Mouse (Mus musculus) embryo, embryonic 9.5 days (tissue): ENCODE measurements around the gene Mmp9.
A peak's percentile ranks its signal among the peaks of the same experiment; 100 is the strongest.

ENCODE experiments used
- DNase-seq: peaks from one replicate; pipeline ENCODE4 v3.0.0-alpha.2; 2017; ENCODE audit errors: extremely low spot score

Mmp9 gene

DNA sequence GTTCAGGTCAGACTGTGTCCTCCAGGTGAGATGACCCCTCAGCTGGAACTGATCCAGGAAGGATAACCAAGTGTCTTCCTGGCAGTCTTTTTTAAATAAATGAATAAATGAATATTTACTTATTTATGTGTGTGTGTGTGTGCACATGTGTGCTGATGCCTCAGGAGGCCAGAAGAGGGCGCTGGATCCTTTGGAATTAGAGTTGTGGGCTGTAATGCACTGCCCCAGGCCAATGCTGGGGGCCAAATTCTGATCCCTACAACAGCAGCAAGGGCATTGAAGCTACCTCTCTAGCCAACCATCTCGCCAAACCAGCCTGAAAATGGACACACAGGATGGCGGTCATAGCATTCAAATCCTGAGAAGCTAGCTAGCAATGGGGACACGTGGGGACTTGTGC is 15.1 kb downstream of the Mmp9 start:
- DNase-seq: no peak

DNA sequence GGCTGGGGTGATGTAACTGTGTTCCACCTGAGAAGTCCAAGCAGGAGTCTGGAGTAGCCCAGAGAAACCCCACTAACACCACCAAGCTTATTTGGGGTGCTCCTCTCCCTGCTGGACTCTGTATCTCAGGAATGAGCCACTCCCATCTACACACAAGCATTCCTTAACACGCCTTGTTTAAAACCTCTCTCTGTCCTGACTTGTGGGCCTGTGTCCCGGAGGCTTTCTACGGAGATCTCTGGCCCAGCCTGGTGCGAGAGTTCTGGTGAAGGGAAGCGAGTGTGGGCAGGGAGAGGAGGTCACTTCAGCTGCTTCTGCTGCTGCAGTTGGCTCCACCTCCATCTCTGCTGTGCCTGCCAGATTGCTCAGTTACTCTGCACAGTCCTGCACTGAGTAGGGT is 15.6 kb downstream of the Mmp9 start:
- DNase-seq: no peak

DNA sequence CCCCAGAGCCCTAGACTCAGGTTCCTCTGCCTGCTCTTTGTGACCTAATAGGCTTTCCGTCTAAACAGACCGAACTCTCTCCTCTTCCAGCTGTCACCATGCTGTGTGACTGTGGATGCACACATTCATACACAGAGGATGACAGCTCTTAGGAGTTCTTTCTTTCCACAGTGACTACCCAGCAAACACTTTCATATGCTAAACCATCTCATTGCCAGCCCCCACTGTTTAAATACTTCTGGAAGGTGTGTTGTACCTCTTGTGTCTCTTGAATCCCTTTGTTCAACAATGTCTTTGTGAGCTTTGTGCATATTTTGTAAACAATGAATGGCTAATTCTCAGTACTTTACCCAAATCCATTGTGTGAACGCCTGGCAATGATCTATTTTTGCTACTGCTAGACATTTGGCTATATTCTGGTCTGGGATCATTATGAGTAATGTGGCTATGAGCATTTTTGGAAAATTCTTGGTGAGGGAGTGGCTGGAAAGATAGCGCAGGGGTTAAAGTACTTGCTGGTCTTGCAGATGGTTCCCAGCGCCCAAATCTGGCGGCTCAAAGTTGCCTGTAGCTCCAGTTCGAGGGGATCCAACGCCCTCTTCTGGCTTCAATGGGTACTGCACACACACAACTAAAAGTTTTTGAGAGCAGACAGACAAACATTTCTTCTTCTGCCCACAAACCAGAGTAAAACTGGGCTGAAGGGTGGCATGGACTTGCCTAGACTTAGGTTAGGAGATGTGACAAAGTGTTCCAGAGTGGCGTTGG is 17.2 kb downstream of the Mmp9 start:
- DNase-seq: no peak

DNA sequence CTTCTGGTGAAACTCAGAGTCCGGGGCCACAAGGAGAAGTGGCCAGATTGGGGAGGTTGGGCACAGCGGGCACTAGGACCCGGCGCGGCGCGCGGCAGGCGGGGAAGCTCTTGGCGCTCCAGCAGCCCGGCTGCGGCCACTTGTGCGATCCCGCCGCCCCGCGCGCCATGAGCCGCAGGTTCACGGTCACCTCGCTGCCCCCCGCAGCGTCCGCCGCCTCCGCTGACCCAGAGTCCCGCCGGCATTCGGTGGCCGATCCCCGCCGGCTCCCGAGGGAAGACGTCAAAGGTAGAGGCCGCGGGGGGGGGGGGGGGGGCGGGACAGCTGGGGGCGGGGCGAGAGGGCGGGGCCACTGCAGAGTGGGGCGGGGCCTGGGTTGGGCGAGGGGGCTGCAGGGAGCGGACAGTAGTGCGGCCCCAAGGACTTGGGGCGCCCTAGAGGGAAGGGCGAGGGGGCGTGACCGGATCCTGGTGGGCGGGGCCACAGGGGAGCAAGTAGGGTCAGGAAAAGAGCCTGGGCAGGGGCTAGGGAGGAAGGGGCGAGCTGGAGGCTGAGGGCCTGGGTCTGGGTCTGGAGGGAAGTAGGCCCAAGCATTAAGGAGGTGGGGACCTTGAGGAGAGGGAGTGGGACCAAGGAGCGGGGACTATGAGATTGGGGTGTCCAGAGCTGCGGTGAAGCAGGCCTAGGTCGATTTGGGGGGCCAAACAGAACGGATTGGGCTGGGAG is 20.3 kb downstream of the Mmp9 start, which contains the start of gene Slc12a5:
TSS of gene Slc12a5 (plus strand) at position 87 of the 726 bp plus-strand sequence.
- peak; percentile 87 for DNase-seq

DNA sequence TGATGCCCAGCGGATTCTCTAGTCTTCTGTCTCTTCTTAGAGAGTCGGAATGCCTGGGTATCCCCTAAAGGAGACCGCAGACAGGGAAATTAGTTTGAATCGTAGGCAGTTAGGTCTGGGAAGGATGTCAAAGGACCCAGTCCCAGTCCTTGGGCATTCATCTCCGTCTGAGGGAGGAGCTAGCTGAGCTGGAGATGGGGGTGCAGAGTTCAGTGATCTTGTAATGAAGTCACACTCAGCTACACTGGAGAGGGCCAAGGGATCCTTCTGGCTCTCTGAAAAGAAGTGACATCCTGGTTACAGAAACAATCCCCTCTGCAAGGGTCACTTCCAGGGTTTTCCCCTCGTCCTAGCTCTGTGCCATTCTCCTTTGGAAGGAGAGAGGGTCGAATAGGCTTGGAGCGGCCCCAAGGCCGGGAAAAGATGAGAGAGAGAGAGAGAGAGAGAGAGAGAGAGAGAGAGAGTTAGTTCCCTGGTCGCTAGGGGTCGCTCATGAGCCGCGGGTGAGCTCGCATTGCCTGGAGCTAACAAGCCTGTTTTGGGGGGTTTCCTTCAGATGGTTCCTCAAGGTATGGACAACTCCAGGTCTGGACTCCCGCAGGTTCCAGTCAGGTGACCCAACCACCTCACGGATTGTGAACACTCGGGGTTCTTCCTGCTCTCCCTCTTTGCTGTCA is 21.1 kb downstream of the Mmp9 start:
- peak; percentile 77 for DNase-seq

DNA sequence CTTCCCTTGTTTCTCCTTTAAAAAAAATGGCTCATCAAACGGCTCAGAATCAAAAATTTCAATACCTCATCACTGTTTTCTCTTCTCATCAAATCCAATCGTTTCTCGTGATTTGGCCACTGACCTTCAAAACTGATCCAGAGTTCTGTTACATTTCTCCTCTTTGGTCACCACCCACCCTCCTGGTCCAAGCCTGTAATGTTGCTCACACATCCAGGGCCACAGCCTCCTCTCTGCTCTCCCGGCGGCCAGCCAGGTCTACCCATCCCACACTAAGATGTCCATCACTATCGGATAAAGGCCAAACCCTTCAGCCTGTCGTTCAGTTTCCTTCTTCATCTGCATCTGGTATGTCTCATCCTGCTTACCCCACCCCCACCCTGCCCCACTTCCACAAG is 21.6 kb downstream of the Mmp9 start:
- DNase-seq: no peak

DNA sequence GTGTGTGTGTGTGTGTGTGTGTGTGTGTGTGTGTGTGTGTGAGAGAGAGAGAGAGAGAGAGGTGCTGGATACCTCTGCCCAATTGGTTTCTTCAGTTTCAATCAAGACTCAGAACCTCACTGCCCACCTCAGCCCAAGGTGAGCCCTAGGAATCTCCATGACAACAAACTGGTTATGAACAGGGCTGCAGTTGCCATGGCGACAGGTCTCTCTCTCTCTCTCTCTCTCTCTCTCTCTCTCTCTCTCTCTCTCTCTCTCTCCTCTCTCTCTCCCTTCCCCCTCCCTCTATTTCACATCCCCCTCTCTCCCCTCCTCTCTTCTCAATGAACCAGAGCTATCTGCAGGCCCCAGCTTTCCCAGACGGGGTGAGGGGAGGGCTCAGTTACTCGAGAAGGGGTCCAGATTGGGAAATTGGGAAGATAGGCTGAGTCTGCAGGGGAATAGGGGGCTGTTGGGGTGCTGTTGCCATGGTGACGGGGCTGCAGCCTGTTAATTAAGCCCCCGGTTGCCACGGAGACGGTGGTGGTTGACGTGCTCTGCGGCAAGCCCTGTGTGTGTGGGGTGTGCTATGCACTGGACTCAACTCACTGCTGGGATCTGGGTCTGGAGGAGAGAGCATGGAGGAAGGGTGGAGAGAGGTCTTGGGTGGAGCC is 23.8 kb downstream of the Mmp9 start:
- DNase-seq: no peak

DNA sequence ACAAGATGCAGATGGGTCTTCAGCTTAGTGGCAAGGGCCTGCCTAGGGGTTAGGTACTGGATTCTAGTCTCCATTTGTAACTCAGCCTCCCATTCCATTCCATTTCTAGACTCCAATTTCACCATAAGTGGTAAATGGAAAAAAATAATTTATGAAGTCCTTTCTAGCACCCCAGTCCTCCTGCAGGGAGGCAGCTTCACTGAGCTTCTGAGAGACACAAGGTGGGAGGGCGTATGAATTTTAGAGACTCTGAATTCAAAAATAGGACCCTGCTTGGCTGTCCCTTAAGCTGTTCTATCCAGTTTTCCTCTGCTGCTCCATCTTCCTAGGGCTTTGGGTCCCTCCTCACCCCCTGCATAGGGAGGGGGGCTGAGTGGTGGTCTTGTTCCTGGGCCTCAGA is 24.4 kb downstream of the Mmp9 start:
- no peak for DNase-seq

DNA sequence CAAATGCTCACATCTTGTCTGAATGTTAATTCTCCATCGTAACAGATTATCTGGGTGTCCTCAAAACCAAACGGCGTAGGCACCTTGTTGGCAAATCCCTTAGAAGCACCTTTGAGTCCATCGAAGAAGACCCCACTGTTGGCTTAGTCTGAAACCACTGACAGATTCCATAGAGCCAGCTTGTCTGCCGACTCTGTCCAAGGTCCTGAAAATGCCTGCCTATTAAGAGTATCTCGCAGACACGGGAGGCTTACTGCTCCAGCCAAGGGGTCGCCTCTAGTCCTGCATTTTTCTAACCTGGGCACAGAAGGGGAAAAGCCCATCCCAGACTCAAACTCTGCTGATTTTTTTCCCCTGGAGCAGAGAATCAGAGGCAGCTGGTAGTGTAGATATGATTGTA is 25.8 kb downstream of the Mmp9 start:
- peak; percentile 67 for DNase-seq

DNA sequence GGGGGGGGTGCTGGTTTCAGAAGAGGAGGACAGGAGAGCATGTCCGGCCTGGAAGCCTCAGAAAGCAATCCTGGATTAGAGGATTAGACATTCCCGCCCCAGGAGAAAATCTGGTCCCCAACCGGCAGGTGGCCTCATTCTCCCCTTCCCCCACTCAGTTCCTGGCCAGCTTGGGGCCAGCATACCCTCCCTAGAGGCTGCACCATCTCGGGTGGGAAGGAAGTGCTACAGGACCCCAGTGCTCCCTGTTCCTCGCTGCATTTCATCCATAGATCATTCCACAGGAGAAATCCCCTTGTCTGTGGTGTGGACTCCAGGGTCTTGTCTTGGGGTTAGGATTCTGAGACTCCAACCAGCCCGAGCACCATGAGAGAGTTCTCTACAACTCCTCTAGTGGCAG is 26.6 kb downstream of the Mmp9 start:
- DNase-seq: no peak

DNA sequence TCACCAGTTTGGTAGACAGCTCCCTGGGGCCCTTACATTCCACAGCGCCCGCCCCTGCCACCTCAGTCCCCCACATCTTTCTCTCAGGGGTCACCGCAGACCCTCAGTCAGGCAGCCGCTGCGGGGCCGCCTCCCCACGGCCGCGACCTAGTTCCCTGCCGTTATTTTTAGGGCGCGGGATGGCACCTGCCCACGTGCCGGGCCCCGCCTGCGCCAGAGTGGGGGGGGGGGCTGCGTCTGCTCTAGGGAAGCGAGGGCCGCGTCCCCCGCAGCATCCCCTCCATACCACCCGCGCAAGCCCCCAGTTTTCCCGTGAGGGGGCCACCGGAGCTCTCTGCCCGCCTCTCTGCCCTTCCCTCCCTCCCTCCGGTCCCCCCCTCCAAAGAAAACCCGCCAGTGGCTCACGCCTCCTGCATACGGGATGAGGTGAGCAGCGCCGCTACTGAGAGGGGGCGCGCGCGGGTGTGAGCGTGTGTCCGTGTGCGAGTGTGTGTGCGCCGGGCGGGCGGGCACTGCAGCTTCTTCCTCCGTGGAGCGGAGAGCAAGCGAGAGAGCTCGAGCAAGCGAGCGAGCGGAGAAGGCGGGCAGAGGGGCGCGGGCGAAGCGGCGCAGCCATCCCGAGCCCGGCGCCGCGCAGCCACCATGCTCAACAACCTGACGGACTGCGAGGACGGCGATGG is 27.3 kb downstream of the Mmp9 start:
- no peak for DNase-seq

DNA sequence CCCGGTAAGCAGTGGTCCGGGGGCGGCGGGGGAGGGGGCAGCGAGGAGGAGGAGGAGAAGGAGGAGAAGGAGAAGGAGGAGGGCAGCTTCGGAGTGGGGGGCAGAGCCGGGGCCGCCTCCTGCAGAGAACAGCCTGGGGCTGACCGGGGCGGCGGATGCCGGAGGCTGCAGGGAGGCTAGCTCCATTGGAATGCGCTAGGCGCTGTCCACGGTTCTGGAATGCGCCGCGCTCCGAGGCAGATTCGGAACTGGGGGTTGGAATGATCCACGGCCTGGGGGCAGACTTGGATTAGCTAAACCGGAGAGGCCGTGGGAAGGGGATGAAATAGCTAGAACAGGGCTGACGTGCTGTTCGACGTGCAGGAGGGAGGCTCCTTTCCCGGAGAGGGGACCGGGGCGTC is 27.9 kb downstream of the Mmp9 start:
- DNase-seq: peak; percentile 87

DNA sequence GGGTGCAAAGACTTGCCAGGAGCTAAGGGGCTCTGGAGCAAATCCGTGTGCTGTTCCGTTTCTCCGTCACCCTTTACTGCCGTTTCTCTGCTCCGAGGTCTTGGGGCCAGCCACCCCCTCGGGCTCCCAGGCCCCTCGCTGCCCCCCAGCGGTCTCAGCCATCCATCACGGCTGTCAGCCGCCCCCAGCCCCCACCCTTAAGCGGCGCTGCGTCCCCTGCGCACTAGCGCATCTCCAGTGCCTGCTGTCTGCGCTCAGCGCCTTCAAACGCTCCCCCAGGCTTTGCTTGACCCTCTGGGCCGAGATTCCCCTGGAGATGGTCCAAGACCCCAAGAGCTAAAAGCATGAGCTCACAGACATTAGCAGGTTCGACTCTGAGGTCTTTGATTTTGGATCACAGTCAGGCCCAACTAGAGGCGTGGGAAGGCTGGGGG is 28.8 kb downstream of the Mmp9 start:
- no peak for DNase-seq

DNA sequence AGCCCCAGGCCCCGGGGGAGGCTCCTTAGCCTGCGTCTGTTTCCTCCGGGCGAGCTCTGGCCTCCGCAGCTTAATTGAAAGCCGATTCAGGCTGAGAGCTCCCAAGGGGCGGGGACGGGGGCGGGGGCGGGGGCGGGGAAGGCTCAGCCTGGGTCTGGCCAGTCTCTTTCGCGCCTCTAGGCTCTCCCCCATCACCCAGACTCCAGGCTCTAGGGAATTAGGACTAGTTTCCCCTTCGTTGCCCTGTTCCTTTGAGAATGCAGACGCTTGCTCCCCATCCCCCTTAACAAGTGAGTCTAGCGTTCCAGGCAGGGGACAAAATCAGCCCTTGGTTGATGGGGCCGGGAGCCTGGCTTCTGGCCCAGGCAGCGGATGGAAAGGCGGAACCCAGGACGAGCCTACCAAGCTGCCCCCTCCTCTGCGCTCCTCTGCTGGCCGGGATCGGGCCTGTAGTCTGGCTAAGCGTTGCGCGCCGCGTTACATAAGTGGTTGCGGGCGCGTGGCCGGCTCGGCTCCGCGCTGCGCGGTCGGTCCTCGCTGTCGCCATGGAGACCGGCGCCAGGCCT is 30.1 kb downstream of the Mmp9 start:
- peak; percentile 72 for DNase-seq

DNA sequence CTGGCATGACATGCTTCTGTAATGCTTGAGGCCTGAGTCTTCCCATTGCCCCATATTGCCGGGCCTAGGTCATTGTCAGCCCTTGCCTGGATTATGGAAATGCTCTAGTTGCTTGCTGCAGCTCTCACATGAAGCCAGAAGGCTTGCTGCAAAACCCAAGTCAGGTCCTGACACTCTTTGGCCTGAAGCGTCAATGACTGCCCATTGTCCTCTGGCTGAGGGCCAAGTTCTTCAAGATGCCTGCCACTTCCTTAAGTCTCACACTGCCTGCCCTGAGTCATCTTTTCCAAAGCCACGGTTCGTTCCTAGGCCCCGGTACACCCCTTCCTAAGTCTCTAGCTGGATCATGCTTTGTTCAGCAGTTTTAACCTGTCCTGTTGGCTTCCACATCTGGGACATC is 32.1 kb downstream of the Mmp9 start:
- DNase-seq: no peak

DNA sequence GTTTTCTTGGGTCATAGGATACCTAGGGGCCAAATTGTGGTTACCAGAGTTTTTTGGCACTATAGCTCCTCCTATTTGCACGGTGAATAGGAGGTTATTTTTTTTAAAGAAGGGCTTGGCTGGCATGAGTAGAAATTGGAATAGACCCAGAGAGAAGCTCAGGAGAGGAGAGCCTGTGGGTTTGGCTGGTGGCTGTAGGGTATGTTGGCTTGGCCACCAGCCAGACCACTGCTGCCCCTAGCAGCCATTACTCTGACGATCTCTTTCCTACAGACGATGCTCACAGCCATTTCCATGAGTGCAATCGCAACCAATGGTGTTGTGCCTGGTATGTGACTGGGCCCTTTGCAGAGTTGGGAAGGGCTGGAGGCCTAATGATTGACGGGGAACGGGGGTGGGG is 35.0 kb downstream of the Mmp9 start:
- DNase-seq: no peak

DNA sequence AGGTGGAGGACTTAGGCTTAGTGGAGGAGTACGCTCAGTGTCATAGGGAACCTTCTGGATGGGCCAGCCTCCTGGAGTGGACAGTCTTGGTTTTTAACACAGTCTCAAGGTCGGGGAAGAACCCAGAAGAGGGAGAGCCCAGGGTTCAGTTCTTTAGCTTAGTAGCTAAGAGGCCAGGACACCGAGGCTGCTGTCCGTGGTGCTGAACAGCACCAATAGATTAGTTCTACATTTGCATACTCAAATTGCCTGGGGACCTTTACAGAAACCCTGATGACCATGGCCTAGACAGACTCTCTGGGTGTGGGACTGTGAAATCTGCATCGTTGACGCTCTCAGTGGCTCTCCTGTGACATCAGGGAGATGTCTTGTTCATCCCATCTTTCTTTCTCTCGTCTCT is 39.2 kb downstream of the Mmp9 start:
- DNase-seq: peak; percentile 58

DNA sequence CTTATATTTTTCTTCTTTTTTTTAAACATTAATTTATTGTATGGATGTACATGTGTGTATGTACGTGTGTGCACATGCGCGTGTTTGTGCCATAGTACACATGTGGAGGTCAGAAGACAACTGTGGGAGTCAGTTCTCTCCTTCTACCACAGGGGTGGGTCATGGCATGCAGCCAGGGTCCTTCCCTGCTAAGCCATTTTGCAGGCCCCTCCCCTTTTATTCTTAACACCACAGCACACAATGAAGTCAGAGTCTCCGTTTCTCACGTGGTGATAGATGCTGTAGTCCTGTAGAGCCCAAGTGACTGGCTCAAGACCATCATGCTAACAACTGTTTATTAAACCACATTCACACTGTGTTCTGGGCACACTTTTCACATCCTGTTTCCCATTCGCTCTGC is 45.4 kb downstream of the Mmp9 start:
- DNase-seq: no peak

DNA sequence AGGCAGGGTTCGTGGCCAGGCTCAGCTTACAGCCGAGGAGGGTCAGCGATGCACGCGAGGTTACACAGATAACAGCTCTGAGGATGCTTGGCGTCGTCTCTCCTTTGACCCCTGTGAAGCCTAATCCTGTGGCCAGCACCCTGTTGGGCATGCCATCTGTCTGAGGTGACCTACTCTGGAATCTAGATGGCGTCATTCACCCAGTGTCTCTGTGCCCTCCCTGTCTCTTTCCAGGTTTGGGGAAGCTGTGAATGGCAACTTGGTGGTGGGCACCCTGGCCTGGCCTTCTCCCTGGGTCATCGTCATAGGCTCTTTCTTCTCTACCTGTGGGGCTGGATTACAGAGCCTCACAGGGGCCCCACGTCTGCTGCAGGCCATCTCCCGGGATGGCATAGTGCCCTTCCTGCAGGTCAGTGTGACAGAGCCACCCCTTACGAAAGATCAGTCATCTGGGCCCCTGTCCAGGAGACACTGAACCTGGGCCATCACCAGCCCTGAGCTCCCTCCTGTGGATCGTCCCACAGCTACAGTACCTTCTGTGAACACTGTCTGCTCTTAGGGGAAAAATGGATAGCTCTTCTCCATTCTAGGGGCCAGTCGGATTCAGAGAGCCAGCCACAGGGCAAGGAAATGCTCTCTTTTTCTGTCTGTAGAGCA is 45.9 kb downstream of the Mmp9 start:
- no peak for DNase-seq

DNA sequence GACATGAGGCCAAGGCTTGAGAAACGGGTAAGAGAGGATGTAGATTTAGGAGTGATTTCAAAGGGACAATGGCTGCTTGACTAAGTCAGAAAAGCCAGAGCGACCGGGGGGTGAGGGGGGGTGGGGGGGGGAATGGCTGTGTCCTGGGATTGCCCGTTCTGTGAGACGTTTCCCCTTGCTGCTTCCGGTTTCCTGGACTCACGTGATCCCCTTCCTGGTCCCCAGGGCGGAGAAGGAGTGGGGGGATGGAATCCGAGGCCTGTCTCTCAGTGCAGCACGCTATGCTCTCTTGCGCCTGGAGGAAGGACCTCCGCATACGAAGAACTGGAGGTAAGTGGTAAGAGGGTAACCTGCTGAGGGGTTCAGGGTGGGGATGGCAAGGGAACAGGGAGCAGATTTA is 48.2 kb downstream of the Mmp9 start:
- no peak for DNase-seq

DNA sequence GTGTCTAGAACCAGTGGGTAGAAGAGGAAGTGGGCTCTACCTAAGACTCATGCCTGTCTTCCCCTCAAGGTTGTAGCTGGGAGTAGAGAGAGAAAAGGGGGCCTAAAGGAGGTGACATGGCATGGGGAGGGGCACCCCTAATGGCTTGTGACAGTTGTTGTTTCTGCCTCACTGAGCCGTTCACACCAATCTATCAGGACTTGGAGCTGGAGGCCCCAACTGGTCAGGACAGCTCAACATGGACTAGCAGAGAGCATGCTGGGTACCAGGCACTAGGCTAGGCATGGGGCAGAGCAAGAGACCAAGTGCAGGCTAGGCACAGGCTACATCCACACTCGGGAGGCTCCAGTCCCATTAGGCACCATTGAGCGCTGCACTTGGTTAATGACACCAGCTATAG is 50.5 kb downstream of the Mmp9 start:
- no peak for DNase-seq
